Mouse (Mus musculus) CH12.LX (cell line): ENCODE measurements around the gene 1700057G04Rik.

Experiments used
- CTCF ChIP-seq, 2 experiments: IDR thresholded peaks in 1 of 2; conservative IDR thresholded peaks in 1 of 2; 2 replicates each; pipeline ENCODE4 v1.5.1; 2011 to 2012; ENCODE audit warnings: low read depth in 2 of 2, low read length in 2 of 2, improper control_type of control experiment in 1 of 2, inconsistent platforms in 1 of 2, mild to moderate bottlenecking in 1 of 2, moderate library complexity in 1 of 2
- HCFC1 ChIP-seq: IDR thresholded peaks from 2 replicates; pipeline ENCODE4 v1.6.1; 2012; ENCODE audit warnings: low read depth, mild to moderate bottlenecking, inconsistent platforms, low read length, improper control_type of control experiment
- IRF4 ChIP-seq: IDR thresholded peaks from 2 replicates; pipeline ENCODE4 v1.6.1; 2014; ENCODE audit warnings: low read depth, mild to moderate bottlenecking, inconsistent platforms, low read length, improper control_type of control experiment
- KAT2A ChIP-seq: IDR thresholded peaks from 2 replicates; pipeline ENCODE4 v1.6.1; 2012; ENCODE audit warnings: low read length, improper control_type of control experiment, inconsistent platforms; ENCODE audit not compliant: insufficient replicate concordance
- MAFK ChIP-seq: IDR thresholded peaks from 2 replicates; pipeline ENCODE4 v1.6.1; 2011; ENCODE audit warnings: low read length, improper control_type of control experiment; ENCODE audit not compliant: insufficient replicate concordance
- NELFE ChIP-seq: IDR thresholded peaks from 2 replicates; pipeline ENCODE4 v1.6.1; 2011; ENCODE audit warnings: low read depth, low read length, improper control_type of control experiment
- POLR2AphosphoS2 ChIP-seq: IDR thresholded peaks from 2 replicates; pipeline ENCODE4 v1.6.1; 2011; ENCODE audit warnings: low read depth, low read length, improper control_type of control experiment
- RAD21 ChIP-seq: IDR thresholded peaks from 2 replicates; pipeline ENCODE4 v1.6.1; 2011; ENCODE audit warnings: low read depth, mild to moderate bottlenecking, low read length, improper control_type of control experiment, moderate library complexity

DNA sequence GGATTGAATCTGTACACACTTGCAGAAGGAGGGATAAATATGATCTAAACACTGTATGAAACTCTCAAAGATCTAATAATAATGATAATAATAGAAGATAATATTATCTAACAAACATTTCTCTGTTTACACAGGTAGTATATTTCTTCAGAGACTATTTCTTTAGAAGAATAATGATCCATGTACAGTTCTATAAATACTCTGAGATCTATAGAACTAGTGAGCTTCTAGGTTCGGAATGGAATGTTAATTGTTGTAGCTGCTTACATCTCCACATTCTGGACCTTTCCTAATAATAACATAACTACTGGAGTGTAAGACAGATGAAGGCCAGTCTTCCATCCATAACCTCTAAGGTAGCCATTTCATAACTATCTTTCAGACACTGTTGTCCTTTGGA lies at the start of gene 1700057G04Rik:
- TF ChIP-seq POLR2AphosphoS2 (no peak), HCFC1 (no peak), MAFK (no peak), KAT2A (no peak), IRF4 (no peak), CTCF (conservative IDR thresholded peaks at IDR 0.05 in 1 of 2, IDR thresholded peaks at IDR 0.05 in 1 of 2; ENCODE audit: low read depth in 2 of 2, low read length in 2 of 2) (no peak), NELFE (no peak), RAD21 (no peak)
